Mouse (Mus musculus) C2C12 (cell line): ENCODE results near the gene Hdc.

Experiments
- CTCF ChIP-seq: IDR thresholded peaks from one replicate; pipeline ENCODE4 v1.5.1; 2011; ENCODE audit not compliant: control insufficient read depth, insufficient read depth, insufficient read length
- MAX ChIP-seq: IDR thresholded peaks from one replicate; pipeline ENCODE4 v1.6.1; 2011; ENCODE audit warnings: mild to moderate bottlenecking, control low read depth
- MYOD1 ChIP-seq: IDR thresholded peaks from one replicate; pipeline ENCODE4 v1.6.1; 2011; ENCODE audit warnings: low read depth; ENCODE audit not compliant: control insufficient read depth, insufficient read length
- MYOG ChIP-seq: IDR thresholded peaks from one replicate; pipeline ENCODE4 v1.6.1; 2011; ENCODE audit not compliant: control insufficient read depth, insufficient read length; ENCODE audit errors: extremely low read depth
- USF1 ChIP-seq: IDR thresholded peaks from one replicate; pipeline ENCODE4 v1.6.1; 2011; ENCODE audit warnings: low read depth, mild to moderate bottlenecking, control low read depth, moderate library complexity

GRCm38 (mm10) chr2:126549681-126550080 lies 69.4 kb downstream of the Hdc start:
- TF ChIP-seq CTCF (no peak), MYOG (no peak), USF1 (no peak), MYOD1 (no peak), MAX (no peak)
